Mouse (Mus musculus) adrenal gland, postnatal 14 days (tissue): ENCODE data around the gene Dgkh. TPM values are rescaled to one million over a fixed set of nuclear protein-coding genes. Genes with fewer than 3 reads are reported as not detected.

Source experiments
- DNase-seq: peaks from one replicate; pipeline ENCODE4 v3.0.0; 2021; ENCODE audit warnings: mixed read lengths
- total RNA-seq: library from RNA; stranded (reverse); gene quantifications from 2 replicates; pipeline ENCODE4 v1.2.3, GENCODE M21; 2021

Gene Dgkh
- total RNA-seq, 1 experiment from 2014 or later = 12.1 TPM

DNA sequence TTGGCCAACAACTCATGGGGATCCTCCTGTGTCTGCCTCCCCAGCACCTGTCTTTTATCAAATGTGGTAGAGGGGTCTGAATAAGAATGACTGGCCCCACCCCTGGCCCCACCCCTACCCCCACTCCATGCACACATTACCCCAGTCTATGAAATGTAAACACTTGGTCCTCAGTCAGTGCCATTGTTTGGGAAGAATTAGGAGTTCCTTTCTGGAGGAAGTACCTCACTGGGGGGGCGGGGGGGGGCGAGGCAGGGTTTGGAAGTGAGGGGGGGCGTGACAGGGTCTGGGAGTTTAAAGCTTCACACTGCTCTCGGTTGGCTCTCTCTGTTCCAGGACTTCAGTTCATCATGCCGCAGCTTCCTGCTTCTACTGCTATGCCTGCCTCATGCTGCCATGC, 10.5 kb downstream of the Dgkh start:
- DNase-seq = no peak

DNA sequence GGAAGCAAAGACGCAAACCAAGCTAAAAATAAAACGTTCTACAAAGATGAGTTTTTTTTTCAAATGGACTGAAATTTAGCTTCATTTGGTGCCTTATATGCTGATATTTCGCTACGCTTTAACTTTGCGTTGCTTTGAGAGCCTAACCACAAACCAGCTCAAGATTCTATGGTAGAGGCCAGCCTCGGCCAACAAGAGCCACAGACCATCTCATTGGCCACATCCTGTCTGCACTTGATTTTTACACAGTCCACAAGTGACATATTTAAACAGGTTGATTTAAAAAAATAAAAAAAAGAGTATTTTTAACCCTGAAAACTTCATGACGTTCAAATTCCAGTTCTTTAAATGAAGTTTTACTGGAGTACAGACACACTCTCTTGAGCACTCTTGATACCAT, 16.5 kb downstream of the Dgkh start:
- no peak for DNase-seq

DNA sequence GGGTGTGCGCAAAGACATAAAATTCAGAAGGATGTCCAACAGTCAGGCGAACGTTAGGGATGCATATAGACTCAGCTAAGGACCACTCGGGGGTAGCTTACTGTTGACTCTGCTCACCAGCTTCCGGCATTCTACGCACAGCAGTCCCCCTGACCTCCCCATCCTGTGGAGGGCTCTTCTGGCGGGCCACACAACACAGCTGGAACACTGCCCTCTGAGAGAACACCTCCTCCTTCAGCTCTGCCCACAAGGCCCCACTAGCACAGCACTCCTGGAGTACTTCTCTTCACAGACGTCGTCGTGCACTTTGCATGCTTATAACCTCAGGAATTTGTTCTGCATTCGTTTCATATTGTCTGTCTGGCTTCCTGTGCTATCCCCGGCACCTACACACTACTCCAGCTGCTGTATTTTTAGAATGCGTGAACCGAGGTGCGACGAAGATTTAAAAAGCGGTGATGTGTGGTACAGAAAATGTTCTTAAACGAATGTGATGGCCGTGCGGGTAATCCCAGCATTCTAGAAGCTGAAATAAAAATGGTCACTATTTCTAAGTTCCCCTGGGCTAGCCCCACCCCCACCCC, 19.9 kb downstream of the Dgkh start:
- DNase-seq = no peak

DNA sequence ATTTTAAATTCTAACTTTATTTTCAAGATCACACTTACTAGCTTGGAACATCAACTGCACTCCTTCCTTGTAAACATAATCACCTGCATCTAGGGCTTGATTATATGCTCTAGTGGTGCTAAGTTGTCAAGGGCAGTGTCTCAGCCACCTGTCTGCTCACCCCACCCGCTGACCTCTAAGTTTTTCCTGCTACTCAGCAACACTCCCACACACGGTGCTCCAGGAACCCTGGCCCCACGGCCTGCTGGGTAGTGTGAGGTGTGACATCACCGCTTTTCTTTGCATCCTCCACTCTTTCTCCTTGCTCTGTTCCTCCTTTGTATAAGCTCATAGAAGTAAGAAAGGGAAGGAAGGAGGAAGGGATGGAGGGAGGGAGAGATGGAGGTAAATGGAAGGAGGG, 21.9 kb downstream of the Dgkh start:
- no peak for DNase-seq

DNA sequence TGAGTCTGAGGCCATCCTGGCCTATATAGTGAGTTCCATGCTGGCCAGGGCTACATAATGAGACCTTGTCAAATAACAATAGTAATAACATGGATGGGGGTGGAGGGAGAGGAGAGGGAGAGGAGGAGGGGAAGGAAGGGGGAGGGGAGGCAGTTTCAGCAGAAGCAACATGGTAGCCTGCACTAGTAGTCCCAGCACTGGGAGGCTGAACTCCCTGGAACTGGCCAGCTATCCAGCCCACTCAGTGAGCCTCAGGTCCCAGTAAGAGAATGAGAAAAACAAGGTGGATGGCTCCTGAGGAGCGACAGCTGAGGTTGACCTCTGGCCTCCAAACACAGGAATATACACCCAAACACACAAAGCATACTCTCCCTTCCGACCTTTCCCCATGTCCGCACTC, 27.0 kb downstream of the Dgkh start:
- no peak for DNase-seq

DNA sequence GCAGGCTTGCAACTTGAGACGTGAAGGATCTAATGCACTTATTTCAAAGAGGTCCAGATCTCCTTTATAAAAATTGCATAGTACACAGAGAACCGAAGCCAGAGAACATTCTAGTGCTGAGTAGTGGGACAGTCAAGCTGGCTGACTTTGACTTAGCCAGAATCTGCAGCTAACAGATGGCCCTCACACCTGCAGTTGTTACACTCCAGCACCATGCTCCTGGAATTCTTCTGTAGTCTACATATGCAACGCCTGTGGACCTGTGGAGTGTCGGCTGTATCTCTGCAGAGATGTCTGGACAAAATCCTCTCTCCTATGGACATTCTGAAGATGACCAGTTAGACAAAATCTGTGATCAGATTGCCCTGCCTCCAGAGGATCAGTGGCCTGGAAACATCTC, 28.6 kb downstream of the Dgkh start:
- DNase-seq = no peak

DNA sequence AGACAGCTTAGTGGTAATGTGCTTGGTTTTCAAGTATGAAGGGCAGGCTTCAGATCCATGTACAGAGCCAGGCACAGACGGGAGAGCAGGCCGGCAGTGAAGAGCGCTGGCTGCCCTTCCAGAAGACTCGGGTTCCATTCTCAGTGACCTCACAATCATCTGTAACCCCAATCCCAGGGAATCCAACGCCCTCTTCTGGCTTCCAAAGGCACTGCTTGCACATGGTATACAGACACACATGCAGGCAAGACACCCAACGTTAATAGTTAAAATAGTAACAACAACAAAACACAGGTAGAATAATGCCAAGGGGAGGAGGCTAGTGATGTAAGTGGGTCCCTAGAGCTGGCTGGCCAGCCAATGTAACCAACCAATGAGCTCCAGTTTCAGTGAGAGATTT, 29.2 kb downstream of the Dgkh start:
- no peak for DNase-seq

DNA sequence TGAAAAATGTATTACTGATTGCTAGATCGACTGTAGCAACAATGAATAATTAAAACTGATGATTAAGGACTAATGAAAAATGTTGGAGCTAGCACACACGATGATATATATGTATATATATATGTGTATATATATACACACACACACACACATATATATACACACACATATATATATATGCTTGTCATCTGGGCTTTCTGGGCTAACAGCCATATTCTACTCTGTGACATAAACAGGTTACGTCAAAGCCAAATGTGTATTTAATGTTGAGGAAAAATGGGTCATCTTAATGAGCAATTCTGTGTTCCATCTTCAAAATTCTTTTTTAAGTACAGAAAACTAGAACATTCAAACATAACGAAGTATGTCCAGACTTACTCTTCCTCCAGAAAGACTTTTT, 30.5 kb downstream of the Dgkh start:
- DNase-seq = no peak

DNA sequence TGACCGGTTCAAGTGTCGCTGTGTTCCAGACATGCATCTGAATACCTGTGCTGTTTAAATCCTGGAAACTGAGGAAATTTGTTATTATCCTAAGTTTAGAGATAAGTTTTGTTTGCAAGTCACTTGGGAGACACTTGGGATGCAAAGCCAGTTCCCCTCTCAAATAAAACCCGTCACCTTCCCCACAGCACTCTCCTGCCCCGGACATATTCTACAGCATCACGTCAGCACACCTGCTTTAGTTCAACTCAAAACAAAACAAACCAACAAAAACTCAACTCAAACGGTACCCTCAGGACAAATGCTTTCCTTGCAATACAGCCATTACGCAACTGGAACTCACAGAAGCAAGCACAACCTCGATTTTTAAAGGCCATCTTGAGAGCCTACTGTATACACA, 31.1 kb downstream of the Dgkh start:
- no peak for DNase-seq

DNA sequence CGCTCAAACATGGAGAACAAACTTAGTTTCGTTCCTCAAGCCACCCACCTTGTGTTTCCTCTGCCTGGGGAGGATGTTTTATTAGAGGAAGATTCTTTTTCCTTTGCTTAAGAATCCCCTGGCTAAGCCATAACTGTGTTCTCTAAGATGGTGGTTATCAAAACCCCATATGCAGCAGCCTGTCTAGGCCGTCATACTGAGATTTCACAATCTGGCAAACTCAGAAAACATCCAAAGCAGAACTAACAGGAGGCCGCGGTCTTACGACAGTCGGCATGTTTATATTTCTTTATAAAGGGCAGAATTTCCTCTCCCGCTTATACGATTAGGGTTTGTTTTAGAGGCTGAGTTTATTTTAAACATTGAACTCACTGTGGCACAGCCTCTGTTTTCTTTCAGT, 31.5 kb downstream of the Dgkh start:
- no peak for DNase-seq

DNA sequence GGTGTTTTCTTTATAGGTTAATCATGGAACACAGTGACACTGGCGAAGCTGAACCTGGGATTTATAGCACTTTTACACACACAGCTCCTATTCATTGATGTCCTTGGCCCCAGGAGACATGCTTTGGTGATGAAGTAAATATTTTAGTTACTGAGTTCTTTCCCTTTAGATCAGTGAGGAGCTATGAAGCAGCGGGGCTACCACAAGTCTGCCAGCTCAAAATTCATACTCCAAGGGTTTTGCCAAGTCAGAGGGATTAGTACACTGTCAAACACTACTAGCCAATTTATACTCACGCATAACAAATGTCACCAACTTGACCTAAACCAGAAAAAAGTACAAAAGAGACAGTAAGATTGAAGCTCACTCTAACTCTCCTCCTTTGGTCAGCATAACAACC, 32.9 kb downstream of the Dgkh start:
- no peak for DNase-seq

DNA sequence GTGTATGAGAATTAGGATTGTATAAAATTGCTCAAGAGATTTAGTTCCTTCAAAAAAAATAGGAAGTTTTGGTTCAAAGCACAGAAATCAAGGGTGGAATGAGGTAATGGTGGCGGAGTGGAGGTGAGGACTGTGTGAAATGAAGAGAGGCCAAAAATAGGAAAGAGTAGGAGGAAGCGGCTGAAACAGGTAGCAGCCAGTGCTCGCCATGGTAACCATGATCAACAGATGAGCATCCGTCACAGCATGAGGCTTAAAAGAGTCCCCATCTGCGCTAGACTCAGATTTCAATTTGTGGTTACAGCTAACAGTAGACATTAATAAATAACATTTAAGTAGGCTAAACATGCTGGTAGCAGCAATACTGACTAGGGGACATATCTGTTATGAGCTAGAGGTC, 33.4 kb downstream of the Dgkh start:
- DNase-seq = no peak

DNA sequence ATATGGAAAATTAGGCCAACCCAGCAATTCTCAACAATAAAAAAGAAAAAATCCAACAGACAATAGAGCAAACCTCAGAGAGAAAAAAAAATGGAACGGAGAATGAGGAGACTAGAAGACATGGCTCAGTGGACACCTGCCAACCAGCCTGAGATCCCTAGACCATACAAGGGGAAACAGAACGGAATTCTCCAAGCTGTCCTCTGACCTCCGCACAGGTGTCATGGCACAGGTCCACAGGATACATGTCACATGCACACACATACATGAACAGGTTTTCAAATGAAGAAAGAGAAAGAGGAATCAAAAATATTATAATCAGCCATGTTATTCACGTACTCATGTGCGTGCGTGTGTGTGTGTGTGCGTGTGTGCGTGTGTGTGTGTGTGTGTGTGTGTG, 38.5 kb downstream of the Dgkh start:
- DNase-seq = no peak

DNA sequence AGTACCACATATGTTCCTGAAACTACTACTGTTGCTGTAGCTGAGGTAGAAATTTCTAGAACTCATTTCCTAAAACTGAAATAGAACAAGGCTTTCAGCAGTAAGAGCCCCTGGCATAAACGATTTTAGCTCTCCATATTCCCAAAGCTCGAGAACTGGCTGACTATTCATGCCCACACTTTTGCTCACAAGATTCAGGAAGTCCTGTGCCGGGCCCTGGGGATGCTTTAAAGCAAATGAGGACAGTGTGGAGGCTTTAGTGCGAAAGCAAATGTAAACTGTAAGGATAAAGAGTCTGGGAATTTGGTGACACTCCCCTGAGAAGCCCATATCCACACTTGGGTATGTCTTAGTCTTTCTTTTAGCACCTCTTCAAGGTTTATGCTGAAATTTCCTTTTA, 40.0 kb downstream of the Dgkh start:
- DNase-seq = no peak

DNA sequence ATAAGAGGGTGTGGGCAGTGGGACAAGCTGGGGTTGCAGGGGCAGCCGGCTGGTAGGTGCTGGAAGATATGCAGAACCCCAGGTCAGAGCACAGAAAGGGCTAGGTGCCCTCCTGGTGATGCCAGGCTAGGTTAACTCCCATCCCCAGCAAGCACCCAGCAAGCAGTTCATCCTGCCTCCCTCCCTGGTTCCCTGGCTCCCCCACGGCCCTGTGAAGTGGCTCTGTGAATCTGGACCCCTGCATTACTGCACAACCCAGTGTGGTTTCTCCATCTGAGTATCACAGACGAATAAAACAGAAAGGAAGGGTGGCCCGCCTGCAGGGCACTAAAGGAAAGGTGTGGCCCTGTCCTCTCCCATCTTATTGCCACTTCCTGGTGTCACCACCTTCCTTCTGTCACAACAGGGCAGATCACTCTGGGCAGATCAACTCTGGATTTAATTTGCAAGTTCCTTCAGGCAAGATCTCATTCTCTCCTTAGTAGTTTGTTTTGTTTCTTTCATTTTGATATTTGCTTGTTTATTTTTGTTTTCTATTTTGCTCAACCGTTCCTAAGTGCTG, 40.6 kb downstream of the Dgkh start:
- DNase-seq = no peak

DNA sequence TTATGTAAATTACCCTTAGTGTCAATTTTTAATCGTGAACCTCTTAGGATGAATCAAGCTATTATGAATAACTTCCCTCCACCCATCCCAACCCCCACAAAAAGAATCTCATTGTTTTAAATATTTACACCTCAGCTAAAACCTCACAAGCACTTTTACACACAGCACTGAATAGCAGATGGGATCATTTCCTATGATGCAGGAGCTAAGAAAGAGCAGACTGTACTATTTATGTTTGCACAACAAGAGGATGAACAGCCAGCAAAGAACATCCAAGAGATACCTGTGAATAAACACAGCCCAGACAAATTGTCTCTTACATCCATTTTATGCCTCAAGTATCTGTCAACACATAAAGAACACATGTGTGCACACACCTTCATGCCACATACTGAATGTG, 41.7 kb downstream of the Dgkh start:
- no peak for DNase-seq

DNA sequence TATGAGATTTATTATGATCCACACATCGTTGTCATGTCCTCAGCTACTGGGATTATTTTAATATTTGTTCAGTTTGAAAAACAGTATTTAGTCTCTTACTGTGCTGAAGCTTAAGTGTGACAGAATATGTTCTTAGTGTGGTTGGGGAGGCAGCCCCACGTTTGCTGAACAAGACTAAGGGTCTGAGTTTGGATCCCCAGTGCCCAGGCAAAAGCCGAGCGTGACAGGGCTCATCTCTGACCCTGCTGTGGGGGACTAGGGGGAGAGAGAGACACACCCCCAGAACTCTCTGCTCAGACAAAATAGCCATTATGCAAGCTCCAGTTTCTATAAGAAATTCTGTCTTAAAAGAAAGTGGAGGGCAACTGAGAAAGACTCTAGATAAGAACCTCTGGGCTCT, 42.2 kb downstream of the Dgkh start:
- DNase-seq = no peak

DNA sequence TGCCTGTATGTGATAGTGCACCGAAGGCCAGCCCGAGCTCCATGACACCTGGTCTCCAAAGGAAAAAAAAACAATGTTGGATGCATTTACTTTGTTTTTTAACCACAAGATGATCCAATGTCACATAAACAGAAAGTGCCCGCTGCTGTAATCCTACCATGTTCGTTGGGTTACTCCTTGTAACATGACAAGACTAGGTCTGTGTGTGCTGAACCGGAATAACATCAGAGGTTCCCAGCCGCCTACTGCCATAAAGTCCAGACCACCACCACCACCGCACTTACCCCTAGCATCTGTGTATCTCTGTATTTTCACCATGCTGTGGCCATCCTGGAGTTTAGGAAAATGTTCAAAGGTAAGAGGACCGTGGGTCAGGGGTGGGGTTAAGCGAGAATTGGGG, 42.6 kb downstream of the Dgkh start:
- no peak for DNase-seq

DNA sequence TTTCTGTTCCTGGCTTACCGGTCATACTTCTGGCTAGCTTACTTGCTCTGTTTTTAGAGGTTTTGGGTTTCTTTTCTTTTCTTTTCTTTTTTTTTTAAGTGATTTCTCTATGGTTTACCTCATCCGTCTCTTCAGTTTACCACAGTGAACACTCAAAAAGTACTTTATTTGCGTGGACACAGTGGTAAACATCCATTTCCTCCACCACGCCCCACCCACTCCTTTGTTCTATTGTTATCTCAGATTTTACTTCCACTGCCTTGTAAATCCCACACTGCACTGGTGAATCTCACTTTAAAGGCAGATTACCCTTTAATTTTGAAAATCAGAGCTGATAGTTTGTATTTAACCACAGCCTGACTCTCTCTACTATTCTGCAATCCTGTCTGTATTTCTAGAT, 44.9 kb downstream of the Dgkh start:
- no peak for DNase-seq

DNA sequence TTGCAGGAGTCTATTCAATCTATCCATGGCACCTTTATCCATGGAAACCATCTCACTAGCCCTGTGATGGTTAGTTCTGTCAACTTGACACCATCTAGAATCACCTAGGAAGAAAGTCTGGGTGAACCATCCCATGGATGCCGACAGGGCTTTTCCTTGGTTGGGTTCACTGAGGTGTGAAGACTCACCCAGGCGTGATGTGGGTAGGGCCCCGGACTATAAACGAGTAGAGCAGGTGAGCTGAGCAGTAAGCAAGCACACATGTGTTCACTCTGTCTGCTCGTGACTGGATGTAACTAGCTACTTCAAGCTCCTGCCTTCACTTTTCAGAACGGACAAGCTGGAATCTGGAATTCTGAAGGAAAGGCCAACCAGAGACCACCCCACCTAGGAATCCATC, 45.9 kb downstream of the Dgkh start:
- DNase-seq = no peak

DNA sequence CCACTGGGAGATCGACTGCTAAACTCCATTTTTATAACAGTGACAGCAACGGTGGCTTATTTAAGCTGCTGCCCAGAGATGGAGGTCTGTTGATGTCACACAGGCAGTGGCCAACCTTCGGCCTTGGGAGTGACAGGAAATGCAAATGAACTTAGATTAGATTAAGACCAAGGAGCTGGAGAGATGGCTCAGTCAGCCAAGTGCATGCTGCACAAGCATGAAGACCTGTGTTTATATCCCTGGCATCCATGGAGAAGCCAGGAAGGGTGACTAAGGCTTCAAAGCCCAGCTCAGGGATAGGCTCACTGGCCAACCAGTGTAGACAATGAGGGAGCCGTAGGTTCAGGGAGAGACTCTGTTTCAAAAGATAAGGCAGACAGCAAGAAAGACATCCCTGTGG, 48.4 kb downstream of the Dgkh start:
- DNase-seq = no peak

DNA sequence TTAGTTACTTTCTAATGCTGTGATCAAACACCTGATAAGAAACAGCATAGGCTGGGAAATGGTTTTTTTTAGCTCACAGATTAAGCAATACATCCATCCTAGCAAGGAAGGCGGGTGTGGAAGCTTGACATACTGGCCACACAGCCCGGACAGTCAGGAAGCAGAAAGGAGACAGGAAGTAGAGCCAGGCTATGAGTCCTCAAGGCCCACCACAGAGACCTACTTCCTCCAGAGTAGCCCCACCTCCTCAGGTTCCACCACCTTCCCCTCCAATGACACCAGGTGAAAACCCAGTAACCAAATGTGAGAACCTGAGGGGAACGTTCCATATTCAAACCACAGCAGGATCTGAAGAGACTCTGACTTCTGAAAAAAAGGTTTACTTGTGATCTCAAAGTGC, 53.6 kb downstream of the Dgkh start:
- DNase-seq = no peak

DNA sequence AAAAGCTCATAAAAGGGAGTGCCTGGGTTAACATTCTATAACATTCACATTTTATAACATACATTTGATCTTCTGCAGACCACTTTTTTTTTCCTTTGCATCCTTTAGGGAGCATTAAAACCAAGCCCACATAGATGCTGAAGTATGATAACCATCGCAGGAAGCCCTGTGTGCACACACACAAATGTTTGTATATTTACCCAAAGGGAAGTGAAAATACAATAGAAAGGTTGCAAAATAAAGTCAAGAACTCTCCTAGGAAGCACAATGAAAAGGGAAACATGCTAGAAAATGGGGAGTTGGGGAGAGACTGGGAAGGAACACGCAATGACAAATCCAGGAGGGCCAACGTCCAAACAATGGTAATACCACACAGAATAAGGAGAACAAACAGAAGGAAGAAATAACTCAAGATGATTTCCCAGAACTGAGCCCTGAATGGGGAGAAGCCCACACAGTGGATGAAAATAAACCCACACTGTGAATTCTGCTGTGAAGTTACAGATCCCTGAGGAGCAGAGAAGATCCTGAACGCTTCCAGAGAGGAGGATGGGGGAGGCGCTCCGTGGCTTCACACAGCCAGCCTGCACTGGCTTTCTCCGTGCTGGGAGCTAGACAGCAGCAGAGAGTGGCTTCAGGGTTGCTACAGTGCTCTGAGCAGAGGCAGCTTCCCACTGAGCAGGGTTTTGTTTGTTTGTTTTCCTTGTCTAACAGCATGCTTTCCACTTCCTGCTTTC, 54.6 kb downstream of the Dgkh start:
- DNase-seq = no peak

DNA sequence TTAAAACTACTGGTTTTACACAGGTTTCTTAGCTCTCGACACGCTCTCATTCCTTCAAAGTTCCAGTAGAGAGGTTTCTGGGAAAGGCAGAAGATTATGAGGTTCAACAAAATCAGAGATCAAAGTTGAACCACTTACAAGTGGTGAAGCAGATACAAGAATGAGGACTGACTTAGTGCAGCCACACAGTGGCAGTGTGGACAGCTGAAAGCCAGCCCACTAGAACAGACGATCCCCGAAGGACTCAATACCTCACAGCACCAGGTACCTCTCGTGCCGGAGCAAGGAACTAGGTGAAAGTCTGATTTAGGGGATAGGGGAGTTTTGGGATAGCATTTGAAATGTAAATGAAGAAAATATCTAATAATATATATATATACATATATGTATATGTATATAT, 56.1 kb downstream of the Dgkh start:
- DNase-seq = no peak
